Mouse (Mus musculus): ENCODE results near the gene Rnps1. TPM values are rescaled to one million over a fixed set of nuclear protein-coding genes. Genes with fewer than 3 reads are reported as not detected.
"Not testable (repeated sequence)": the region's sequence is repeated elsewhere in the genome, so short reads cannot be mapped to it uniquely, and the experiment has no call there.

Gene Rnps1
- polyA plus RNA-seq, 1 experiment from 2014 or later = 318 TPM

GRCm38 (mm10) chr17:24455523-24456206, 41.3 kb downstream of the Rnps1 start:
- not testable (repeated sequence) for H3K36me3 ChIP-seq

GRCm38 (mm10) chr17:24461580-24461979, 47.2 kb downstream of the Rnps1 start:
- H3K9ac ChIP-seq = no peak overlapping the region
- H3K36me3 ChIP-seq = no peaks in the 10 kb centered on the region
- ATAC-seq (replicated peaks; ENCODE audit: low FRiP score) = no peak
- no peak overlapping the region for H3K4me2 ChIP-seq
- 71% methylated on average over 2 of the region's 2 CpGs for WGBS
- H3K9me3 ChIP-seq (replicated peaks) = no peaks in the 10 kb centered on the region
- no peaks in the 10 kb centered on the region for H3K4me1 ChIP-seq
- no peak overlapping the region for H3K4me3 ChIP-seq (replicated peaks)
- H3K27me3 ChIP-seq = no peaks in the 10 kb centered on the region
- no peak overlapping the region for H3K27ac ChIP-seq

More at GRCm38 (mm10) chr17:24455523-24456206, 41.3 kb downstream of the Rnps1 start:
- ATAC-seq (replicated peaks; ENCODE audit: low FRiP score) = peak; percentile 30
- WGBS = 44% methylated on average over 10 of the region's 10 CpGs
- H3K4me3 ChIP-seq (replicated peaks) = peak overlapping the region; percentile 78
- H3K27me3 ChIP-seq; H3K9me3 ChIP-seq (replicated peaks); H3K9ac ChIP-seq: not testable (repeated sequence)
- peaks cover 20% of the 10 kb centered on the region for H3K4me1 ChIP-seq
- H3K27ac ChIP-seq = peak overlapping the region; percentile 98
- H3K4me2 ChIP-seq = peak overlapping the region; percentile 69

GRCm38 (mm10) chr17:24462932-24463331, 48.6 kb downstream of the Rnps1 start:
- H3K4me3 ChIP-seq (replicated peaks) = no peak overlapping the region
- no peaks in the 10 kb centered on the region for H3K36me3 ChIP-seq
- no peak for ATAC-seq (replicated peaks; ENCODE audit: low FRiP score)
- no peak overlapping the region for H3K4me2 ChIP-seq
- H3K9ac ChIP-seq = no peak overlapping the region
- no peak overlapping the region for H3K27ac ChIP-seq
- 75% methylated on average over 1 of the region's 1 CpGs for WGBS
- H3K27me3 ChIP-seq = no peaks in the 10 kb centered on the region
- no peaks in the 10 kb centered on the region for H3K4me1 ChIP-seq
- H3K9me3 ChIP-seq (replicated peaks) = no peaks in the 10 kb centered on the region

GRCm38 (mm10) chr17:24463374-24464133, 49.2 kb downstream of the Rnps1 start:
- Histone ChIP-seq H3K27me3 (no peaks in the 10 kb centered on the region), H3K4me1 (no peaks in the 10 kb centered on the region), H3K27ac (no peak overlapping the region), H3K9ac (no peak overlapping the region), H3K36me3 (no peaks in the 10 kb centered on the region), H3K4me2 (no peak overlapping the region), H3K9me3 (replicated peaks) (no peaks in the 10 kb centered on the region), H3K4me3 (replicated peaks) (no peak overlapping the region)
- 45% methylated on average over 6 of the region's 6 CpGs for WGBS
- ATAC-seq (replicated peaks; ENCODE audit: low FRiP score) = no peak

GRCm38 (mm10) chr17:24468636-24469246, 54.4 kb downstream of the Rnps1 start:
- no peaks in the 10 kb centered on the region for H3K27me3 ChIP-seq
- ATAC-seq (replicated peaks; ENCODE audit: low FRiP score) = no peak
- H3K4me2 ChIP-seq = no peak overlapping the region
- peaks cover 9% of the 10 kb centered on the region for H3K36me3 ChIP-seq
- no peak overlapping the region for H3K9ac ChIP-seq
- peaks cover 33% of the 10 kb centered on the region for H3K4me1 ChIP-seq
- no peaks in the 10 kb centered on the region for H3K9me3 ChIP-seq (replicated peaks)
- H3K4me3 ChIP-seq (replicated peaks) = no peak overlapping the region
- 89% methylated on average over 5 of the region's 5 CpGs for WGBS
- no peak overlapping the region for H3K27ac ChIP-seq

GRCm38 (mm10) chr17:24469336-24469909, 55.1 kb downstream of the Rnps1 start:
- Histone ChIP-seq H3K27me3 (no peaks in the 10 kb centered on the region), H3K9ac (peak overlapping the region; percentile 83), H3K27ac (peak overlapping the region; percentile 92), H3K36me3 (peaks cover 16% of the 10 kb centered on the region), H3K4me3 (replicated peaks) (peak overlapping the region; percentile 82), H3K4me2 (peak overlapping the region; percentile 96), H3K9me3 (replicated peaks) (no peaks in the 10 kb centered on the region), H3K4me1 (peaks cover 40% of the 10 kb centered on the region)
- no peak for ATAC-seq (replicated peaks; ENCODE audit: low FRiP score)
- WGBS = 20% methylated on average over 7 of the region's 7 CpGs

GRCm38 (mm10) chr17:24469910-24470602, 55.7 kb downstream of the Rnps1 start, which contains the start of the genes E4f1 and Pgp:
E4f1 (minus strand) TSS chr17:24470313.
Pgp (plus strand) TSS chr17:24470392.
- Histone ChIP-seq H3K27ac (peak within 1 kb of the TSS; percentile 92), H3K9me3 (replicated peaks) (no peaks in the 10 kb centered on the region), H3K27me3 (no peaks in the 10 kb centered on the region), H3K36me3 (peaks cover 22% of the 10 kb centered on the region), H3K9ac (peak within 1 kb of the TSS; percentile 83), H3K4me1 (peaks cover 46% of the 10 kb centered on the region), H3K4me2 (peak within 1 kb of the TSS; percentile 96), H3K4me3 (replicated peaks) (peak within 1 kb of the TSS; percentile 82)
- ATAC-seq (replicated peaks; ENCODE audit: low FRiP score) = peak; percentile 96
- WGBS = under 1% methylated on average over 75 of the region's 75 CpGs

GRCm38 (mm10) chr17:24470701-24471527, 56.5 kb downstream of the Rnps1 start:
- H3K4me1 ChIP-seq = peaks cover 48% of the 10 kb centered on the region
- no peaks in the 10 kb centered on the region for H3K9me3 ChIP-seq (replicated peaks)
- H3K4me3 ChIP-seq (replicated peaks) = peak overlapping the region; percentile 82
- ATAC-seq (replicated peaks; ENCODE audit: low FRiP score) = peak; percentile 38
- peak overlapping the region; percentile 83 for H3K9ac ChIP-seq
- WGBS = under 1% methylated on average over 68 of the region's 68 CpGs
- H3K4me2 ChIP-seq = peak overlapping the region; percentile 96
- H3K36me3 ChIP-seq = peaks cover 31% of the 10 kb centered on the region
- H3K27ac ChIP-seq = peak overlapping the region; percentile 92
- no peaks in the 10 kb centered on the region for H3K27me3 ChIP-seq

GRCm38 (mm10) chr17:24472512-24472911, 58.1 kb downstream of the Rnps1 start:
- H3K4me2 ChIP-seq = peak overlapping the region; percentile 96
- no peak overlapping the region for H3K9ac ChIP-seq
- peak; percentile 33 for ATAC-seq (replicated peaks; ENCODE audit: low FRiP score)
- peaks cover 47% of the 10 kb centered on the region for H3K36me3 ChIP-seq
- no peaks in the 10 kb centered on the region for H3K9me3 ChIP-seq (replicated peaks)
- no peaks in the 10 kb centered on the region for H3K27me3 ChIP-seq
- H3K4me1 ChIP-seq = peaks cover 54% of the 10 kb centered on the region
- H3K27ac ChIP-seq = peak overlapping the region; percentile 83
- H3K4me3 ChIP-seq (replicated peaks) = peak overlapping the region; percentile 82
- WGBS = 25% methylated on average over 4 of the region's 4 CpGs

- peak within 1 kb of the TSS; percentile 82 for H3K4me3 ChIP-seq (replicated peaks)
- peaks cover 63% of the 10 kb centered on the region for H3K4me1 ChIP-seq
- H3K4me2 ChIP-seq = peak within 1 kb of the TSS; percentile 96
- WGBS = 68% methylated on average over 6 of the region's 6 CpGs
- ATAC-seq (replicated peaks; ENCODE audit: low FRiP score) = no peak
- no peak within 1 kb of the TSS; the same call in 1 of the 2 replicates for H3K9ac ChIP-seq
- H3K27me3 ChIP-seq = no peaks in the 10 kb centered on the region
- H3K27ac ChIP-seq = peak within 1 kb of the TSS; percentile 83
- H3K9me3 ChIP-seq (replicated peaks) = no peaks in the 10 kb centered on the region
- H3K36me3 ChIP-seq = peaks cover 51% of the 10 kb centered on the region
Observed at GRCm38 (mm10) chr17:24473612-24474275, 59.4 kb downstream of the Rnps1 start, which contains the start of gene Bricd5. Bricd5 (plus strand) TSS chr17:24473884.

Measured in kidney, embryonic 15.5 days (tissue).